ENCODE assay signal across 17 mouse cellular contexts in genomic region chr11:50095661-50096060, GRCm38 (mm10).
"Had no signal": no experiment of that assay in that cellular context is flagged by ENCODE, and none has a peak within 500 bp of the region (broad histone marks: within the 10 kb centered on the region; RNA-seq: fewer than 3 reads in every experiment).

No protein-coding gene starts in this region.

- H3K27ac ChIP-seq: neural tube, embryonic 12.5 days; neural tube, embryonic 13.5 days; neural tube, embryonic 15.5 days; stomach, embryonic 15.5 days; stomach, postnatal 0 days had no signal

- H3K4me1 ChIP-seq: stomach, embryonic 15.5 days had no signal

- DNase-seq: retina, postnatal 1 day; right cerebral cortex, adult 18-20 months; right cerebral cortex, postnatal 14 days; right cerebral cortex, postnatal 25 days; right cerebral cortex, postnatal 4 days; spleen, adult 18-20 months; thymus, adult 18-20 months; thymus, adult 2 months; thymus, postnatal 14 days; thymus, postnatal 25 days; thymus, postnatal 36 days; thymus, postnatal 4 days had no signal

- H3K4me2 ChIP-seq: neural tube, embryonic 12.5 days; neural tube, embryonic 13.5 days; neural tube, embryonic 15.5 days; stomach, embryonic 15.5 days had no signal

- H3K36me3 ChIP-seq: stomach, embryonic 15.5 days had no signal

- H3K4me3 ChIP-seq: neural tube, embryonic 12.5 days; neural tube, embryonic 13.5 days; neural tube, embryonic 15.5 days; stomach, embryonic 15.5 days had no signal

- H3K9me3 ChIP-seq: neural tube, embryonic 12.5 days; neural tube, embryonic 13.5 days; neural tube, embryonic 15.5 days; stomach, embryonic 15.5 days had no signal

- H3K9ac ChIP-seq: neural tube, embryonic 12.5 days; neural tube, embryonic 13.5 days; neural tube, embryonic 15.5 days; stomach, embryonic 15.5 days had no signal

- H3K27me3 ChIP-seq: neural tube, embryonic 12.5 days; neural tube, embryonic 13.5 days; neural tube, embryonic 15.5 days; stomach, embryonic 15.5 days had no signal
